Mouse (Mus musculus) erythroblast, embryonic 14.5 days (primary cell): Measurements from ENCODE around the gene Pxt1.

Source experiments
- GATA1 ChIP-seq: IDR thresholded peaks from 2 replicates; pipeline ENCODE4 v1.6.1; 2012; ENCODE audit warnings: low read length, inconsistent platforms, mixed read lengths
- TAL1 ChIP-seq: IDR thresholded peaks from 3 replicates; pipeline ENCODE4 v1.6.1; 2012; ENCODE audit warnings: low read length, inconsistent platforms, mixed read lengths

GRCm38 (mm10) chr17:28961596-28961995 lies 18.0 kb upstream of the Pxt1 start:
- TF ChIP-seq TAL1 (no peak), GATA1 (no peak)
